Mouse (Mus musculus) heart, adult 2 months (tissue): ENCODE data around the gene Kazn.

Source experiments
- CTCF ChIP-seq: fragments of 200-600 bp; IDR thresholded peaks from 2 replicates; pipeline ENCODE4 v1.8.1; 2022; ENCODE audit warnings: antibody characterized with exemption, mild to moderate bottlenecking, moderate library complexity
- EP300 ChIP-seq: fragments of 200-500 bp; IDR thresholded peaks from 2 replicates; pipeline ENCODE4 v1.6.1; 2011; ENCODE audit warnings: low read depth, low read length, control low read depth; ENCODE audit not compliant: insufficient read depth
- POLR2A ChIP-seq: fragments of 200-500 bp; IDR thresholded peaks from 2 replicates; pipeline ENCODE4 v1.6.1; 2011; ENCODE audit warnings: mild to moderate bottlenecking, low read depth, low read length, control low read depth; ENCODE audit not compliant: insufficient read depth

DNA sequence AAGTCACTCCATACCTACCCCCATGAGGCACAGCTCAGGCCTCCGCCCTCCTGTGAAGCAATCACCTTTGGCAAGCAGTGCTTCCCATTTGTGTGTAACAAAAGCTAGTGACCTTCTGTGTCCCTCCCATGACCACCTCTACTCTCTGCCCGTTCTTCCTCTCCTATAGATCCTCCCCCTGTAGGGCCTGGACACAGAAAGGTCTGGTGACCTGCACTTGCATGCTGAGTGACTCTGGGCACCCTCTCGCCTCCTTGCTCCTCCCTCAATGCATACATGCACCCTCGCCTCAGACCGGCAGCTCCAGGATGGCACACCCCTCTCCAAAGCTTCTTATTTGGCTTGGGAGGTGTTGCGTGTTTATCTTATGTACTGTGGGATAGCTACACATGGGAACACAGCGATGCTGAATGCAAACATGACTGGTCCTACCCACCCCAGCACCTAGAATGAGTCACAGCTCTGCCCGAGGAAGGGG, 176.1 kb downstream of the Kazn start:
- TF ChIP-seq CTCF: no peak
- TF ChIP-seq EP300: no peak
- no peak for TF ChIP-seq POLR2A
